Mouse (Mus musculus): ENCODE data around the gene Opa1.

Opa1 gene

GRCm38 (mm10) chr16:29689187-29689819, 110.2 kb downstream of the Opa1 start:
- DNase-seq (ENCODE audit: low spot score), result no peak

- no peak for DNase-seq (ENCODE audit: low spot score)
Measured at GRCm38 (mm10) chr16:29693025-29693682, 114.0 kb downstream of the Opa1 start.

DNA sequence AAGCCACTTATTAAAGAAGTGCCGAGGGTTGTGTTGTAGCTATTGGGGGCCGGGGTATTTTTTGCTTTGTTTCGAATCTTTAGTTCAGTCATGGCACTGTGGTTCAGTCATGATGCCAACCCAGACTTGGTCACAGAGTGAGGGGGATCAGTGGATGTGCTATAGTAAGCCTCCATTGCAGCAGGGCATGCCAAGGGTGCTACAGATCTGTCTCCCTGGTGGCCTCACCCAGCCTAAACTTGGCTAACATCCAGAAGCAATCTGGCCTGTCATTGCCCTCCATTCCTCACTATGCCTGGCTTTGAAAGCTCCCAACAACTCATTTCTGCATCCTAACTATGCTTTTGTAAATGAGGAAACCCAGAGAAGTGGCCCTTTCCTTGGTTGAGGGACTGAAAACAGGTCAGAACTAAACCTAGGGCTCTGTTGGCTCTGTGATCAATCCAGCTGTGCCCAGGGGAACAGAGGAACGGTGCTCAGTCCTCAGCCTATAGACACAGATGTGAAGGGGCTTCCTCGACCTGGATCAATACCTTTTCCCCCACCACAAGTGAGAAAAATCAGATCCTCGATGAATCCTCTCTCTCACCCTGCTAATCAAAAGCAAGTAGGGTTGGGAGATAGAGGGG, 114.8 kb downstream of the Opa1 start:
- no peak for DNase-seq (ENCODE audit: low spot score)

DNA sequence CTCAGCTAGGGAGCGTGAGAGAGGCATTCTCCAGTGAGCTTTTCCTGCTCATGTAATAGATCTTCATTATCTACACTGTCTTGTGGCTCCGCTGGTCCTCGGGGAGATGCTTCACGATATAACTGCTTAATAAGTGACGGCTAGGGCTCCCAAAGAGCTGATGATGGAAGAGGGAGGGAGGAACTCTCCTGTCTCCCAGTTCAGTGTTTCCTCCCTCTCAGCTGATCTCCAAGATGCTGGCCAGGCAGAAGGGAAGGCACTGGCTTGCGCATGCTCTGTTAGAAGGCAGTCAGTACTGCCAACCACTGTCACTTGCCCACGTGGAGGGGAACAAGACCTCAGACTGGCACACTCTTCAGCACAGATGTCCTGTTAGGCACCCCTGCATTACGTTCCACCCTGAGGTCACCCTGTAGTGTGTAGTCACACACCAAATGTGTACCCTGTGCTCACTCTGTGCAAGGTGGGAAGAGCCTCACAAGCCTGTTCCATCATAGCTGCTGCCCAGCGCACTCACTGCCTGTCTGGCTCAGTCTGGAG, 115.4 kb downstream of the Opa1 start:
- no peak for DNase-seq (ENCODE audit: low spot score)
